Mouse (Mus musculus): ENCODE data around the gene Fezf1.

The Fezf1 gene

DNA sequence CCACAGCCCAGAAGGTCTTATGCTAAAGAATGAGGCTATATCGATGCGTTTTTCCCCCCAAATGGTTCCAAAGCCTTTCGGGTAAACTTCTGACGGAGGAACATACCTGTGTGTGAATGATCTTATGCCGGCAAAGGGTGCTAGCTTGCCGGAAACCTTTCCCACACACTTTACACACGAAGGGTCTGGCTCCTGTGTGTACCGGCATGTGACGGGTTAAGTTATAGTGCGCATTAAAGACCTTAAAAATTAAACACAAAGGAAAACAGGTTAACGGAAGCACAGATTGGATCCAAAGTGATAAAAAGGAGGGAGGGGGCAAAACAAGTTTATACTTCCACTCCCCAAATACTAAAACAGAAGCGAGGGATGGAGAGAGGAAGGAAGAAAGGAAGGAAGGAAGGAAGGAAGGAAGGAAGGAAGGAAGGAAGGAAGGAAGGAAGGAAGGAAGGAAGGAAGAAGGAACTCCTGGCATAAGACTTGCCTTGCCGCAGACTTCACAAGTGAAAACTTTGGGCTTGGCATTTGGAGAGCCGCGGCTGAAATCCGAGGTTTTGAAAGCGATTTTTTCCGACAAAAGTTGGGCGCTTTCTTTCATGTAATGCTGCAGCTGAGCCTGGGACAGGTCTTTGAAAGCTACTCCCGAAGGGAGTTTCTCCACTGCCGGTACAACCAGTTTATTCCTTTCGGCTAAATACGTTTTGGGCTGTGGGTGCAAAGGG, 1.2 kb downstream of the Fezf1 start:
- no peak for DNase-seq

DNA sequence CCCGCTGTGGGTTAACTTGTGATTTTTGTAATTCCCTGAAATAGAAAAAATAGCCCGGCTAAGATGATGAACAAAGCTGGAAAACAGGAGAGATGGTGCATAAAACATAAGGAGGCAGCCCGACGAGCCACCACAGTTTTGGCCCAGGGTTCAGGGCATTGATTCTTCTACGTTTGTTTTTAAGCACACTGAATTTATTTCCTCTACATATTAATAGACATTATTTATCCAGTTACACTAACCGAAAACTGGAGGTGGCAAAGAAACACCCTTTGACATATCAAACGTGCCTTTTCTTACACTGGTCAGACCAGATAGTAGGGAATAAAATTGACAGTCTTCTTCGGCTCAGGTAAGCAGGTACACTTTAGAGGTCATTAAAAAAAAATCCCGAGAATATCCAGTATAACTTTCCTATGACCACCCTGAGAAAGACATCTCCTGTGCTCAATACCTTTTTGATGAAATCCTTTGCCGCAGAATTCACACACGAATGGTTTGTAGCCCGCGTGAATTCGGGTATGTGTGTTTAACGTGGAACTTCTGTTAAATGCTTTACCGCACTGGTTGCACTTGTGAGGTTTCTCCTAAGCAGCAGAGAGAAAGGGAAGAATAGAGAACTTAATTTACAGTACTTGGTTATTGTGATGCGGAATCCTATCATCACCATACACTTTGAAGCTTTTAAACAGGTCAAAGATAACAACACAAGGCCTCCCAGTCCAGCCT, 1.9 kb downstream of the Fezf1 start:
- no peak for DNase-seq

DNA sequence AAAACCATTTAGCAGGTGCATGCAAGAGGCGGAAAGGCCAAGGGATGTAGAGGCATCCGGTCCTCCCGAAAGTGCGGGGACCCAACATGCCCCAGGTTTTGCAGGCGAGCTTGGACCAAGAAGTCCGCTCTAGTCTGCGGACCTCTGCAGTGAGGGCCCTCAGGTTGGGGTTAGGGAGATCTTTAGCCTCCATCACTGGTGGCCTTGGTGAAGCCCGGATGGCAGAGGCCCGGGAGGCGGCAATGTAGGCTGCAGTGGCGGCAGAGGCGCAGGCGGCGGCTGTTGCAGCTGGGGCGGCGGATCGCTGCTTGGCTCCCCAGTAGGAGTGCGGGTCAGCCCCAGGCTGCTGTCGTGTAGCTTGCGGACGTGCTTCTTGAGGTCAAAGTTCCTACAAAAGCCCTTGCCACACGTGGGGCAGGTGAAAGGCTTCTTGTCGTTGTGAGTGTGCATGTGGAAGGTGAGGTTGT, 2.6 kb downstream of the Fezf1 start:
- no peak for DNase-seq

DNA sequence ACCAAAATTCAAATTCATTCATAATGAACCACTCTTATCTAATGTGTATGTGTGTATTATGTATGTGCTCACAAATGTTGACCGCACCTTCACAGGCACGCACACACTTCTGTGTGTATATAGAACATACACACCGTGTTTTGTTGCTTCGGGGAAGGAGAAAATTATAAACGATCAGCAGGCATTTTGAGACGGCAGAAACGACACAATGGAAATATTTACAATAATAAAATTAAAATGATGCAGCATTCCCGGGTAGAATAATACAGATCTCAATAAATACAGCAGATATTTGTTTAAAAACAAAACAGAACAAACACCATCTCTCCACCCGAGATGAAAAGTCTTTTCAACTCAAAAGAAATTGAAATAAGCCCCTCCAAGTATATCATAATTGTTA, 3.0 kb downstream of the Fezf1 start:
- DNase-seq = no peak

DNA sequence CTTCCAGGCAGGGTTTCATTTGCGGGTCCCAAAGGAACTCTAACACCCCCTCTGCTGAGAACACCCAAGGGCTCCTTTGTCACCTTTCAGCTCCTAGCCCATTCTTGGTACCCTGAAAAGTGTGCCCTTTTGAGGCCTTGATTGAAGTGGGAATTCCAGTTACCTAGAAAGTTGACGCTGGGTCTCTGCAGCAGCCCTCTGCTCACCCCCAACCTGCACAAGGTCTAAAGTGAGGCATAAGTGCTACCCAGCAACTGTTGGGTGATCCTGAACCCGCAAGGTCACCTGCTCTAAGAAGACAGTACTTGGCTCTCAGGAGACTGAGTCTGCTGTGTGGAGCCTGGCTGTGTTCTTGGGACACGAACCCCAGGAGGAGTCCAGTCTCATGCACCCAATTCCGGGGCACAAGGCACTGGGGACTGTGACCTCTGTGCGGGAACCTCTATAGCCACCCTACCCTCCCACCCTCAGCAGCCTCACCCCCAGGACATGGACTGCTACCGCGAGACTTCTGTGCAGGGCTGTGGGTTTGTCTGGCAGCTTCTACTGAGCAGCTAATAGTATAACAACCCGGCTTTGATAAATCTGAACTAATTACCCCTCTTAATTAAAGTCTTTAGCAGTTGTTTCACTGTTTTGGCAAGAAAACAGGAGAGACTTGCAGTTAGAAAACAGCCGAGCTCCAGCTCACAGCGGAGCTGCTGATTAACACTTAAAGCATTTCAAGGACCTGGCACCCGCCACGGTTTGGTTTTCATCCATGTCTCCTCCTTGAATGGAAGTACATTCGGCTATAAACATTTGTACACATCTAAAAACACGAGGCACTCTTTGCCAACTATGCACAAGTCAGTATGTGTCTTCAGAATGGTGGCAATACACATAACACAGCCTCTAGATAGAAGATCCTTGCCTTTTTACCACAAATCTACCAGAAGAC, 4.1 kb downstream of the Fezf1 start:
- DNase-seq = no peak

DNA sequence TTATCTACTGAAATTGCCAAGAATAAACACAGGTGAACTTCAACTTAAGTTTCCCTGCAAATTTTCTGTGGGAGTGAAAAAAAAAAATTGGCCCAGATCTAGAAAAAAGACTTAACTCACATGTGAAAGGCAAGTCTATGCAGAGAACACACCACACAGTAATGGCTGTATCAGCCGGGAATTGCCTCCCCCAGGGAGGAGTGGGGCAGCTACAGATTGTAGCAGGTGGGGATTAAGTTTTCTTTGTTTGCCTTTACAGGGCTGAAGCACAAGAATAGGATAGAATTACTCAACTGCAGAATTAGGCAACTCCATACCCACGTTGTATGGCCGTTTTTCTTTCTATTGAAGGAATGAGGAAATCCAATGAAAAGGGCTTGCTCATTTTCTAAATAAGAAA, 36.7 kb downstream of the Fezf1 start:
- no peak for DNase-seq

DNA sequence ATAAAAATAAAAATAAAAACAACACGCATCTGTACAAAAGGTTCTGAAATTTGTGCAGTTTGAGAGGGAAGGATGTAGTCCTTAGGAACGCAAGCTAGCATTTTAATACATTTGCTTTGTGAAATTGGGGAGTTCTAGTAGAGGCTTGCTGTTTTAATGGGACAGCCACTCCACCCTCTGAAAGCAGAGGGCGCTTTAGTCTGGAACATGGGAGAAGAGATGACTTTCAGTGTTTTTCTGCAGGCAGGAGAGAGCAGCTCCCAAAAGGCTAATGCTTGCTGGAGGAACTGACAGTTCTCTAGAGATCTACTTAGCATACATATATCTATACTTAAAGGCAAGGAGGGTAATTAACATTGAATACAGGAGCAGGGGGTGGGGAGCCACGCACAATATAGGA, 40.4 kb downstream of the Fezf1 start:
- no peak for DNase-seq

DNA sequence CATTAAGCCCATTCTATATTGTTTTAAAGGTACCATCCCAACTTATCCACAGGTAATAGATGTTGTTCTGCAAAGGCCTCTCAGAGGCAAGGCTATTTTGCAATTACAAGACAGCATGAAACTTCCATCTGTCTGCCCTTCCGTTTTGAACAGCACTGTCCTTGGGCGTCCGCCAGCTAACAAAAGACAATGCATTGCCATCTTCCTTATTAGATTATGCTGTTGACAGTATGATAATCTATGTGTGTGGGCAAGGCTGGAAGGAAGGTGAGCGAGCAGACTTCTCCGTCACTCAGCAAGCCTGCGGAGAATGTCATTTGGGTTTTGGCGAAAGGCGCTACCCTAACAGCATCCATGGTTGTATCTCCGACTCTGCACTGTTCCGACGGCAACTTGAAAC, 45.5 kb downstream of the Fezf1 start:
- no peak for DNase-seq
